Mouse (Mus musculus) MEL (cell line): ENCODE measurements around the gene Cwc27. TPM values are rescaled to one million over a fixed set of nuclear protein-coding genes. Genes with fewer than 3 reads are reported as not detected.

ENCODE experiments used
- DNase-seq: peaks from one replicate; pipeline ENCODE4 v3.0.0; 2011; ENCODE audit warnings: low read depth, low spot score
- H3K27ac ChIP-seq: 2 replicates; pipeline ENCODE4 v1.5.1; 2012; ENCODE audit warnings: low read depth, mild to moderate bottlenecking, control low read depth, low read length, moderate library complexity; ENCODE audit not compliant: control insufficient read depth
- H3K27me3 ChIP-seq, 2 experiments: fragments of 150-350 bp in 1 of 2; sonication (generic) in 1 of 2; 2 replicates each; pipeline ENCODE4 v1.6.1; 2012; ENCODE audit warnings: low read length in 2 of 2, mild to moderate bottlenecking in 2 of 2, improper control_type of control experiment in 1 of 2, moderate library complexity in 1 of 2; ENCODE audit not compliant: insufficient read depth in 2 of 2, control insufficient read depth in 1 of 2
- H3K36me3 ChIP-seq, 2 experiments: 2 replicates each; pipeline ENCODE4 v1.6.1; 2012 to 2014; ENCODE audit warnings: low read length in 2 of 2, improper control_type of control experiment in 1 of 2, inconsistent platforms in 1 of 2, mild to moderate bottlenecking in 1 of 2; ENCODE audit not compliant: insufficient read depth in 2 of 2, control insufficient read depth in 1 of 2
- H3K4me1 ChIP-seq, 2 experiments: fragments of 150-350 bp in 1 of 2; sonication (generic) in 1 of 2; 2 replicates each; pipeline ENCODE4 v1.6.1; 2012; ENCODE audit warnings: low read length in 2 of 2, improper control_type of control experiment in 1 of 2, mild to moderate bottlenecking in 1 of 2; ENCODE audit not compliant: insufficient read depth in 2 of 2, control insufficient read depth in 1 of 2
- H3K4me3 ChIP-seq, 2 experiments: fragments of 150-350 bp in 1 of 2; sonication (generic) in 1 of 2; 2 replicates each; pipeline ENCODE4 v1.5.1; 2012; ENCODE audit warnings: low read depth in 2 of 2, low read length in 2 of 2, mild to moderate bottlenecking in 2 of 2, moderate library complexity in 2 of 2, control low read depth in 1 of 2, improper control_type of control experiment in 1 of 2; ENCODE audit not compliant: control insufficient read depth in 1 of 2, insufficient read depth in 1 of 2
- H3K79me2 ChIP-seq: 2 replicates; pipeline ENCODE4 v1.6.1; 2012; ENCODE audit warnings: mild to moderate bottlenecking, low read length, moderate library complexity; ENCODE audit not compliant: control insufficient read depth, poor library complexity, insufficient read depth
- H3K9ac ChIP-seq: 2 replicates; pipeline ENCODE4 v1.6.1; 2012; ENCODE audit warnings: low read depth, mild to moderate bottlenecking, control low read depth, low read length, moderate library complexity; ENCODE audit not compliant: control insufficient read depth, poor library complexity, severe bottlenecking
- H3K9me3 ChIP-seq: fragments of 150-350 bp; sonication (generic); replicated peaks from 2 replicates; pipeline ENCODE4 v1.6.1; 2012; ENCODE audit warnings: mild to moderate bottlenecking, low read length, improper control_type of control experiment, moderate library complexity; ENCODE audit not compliant: insufficient read depth
- BHLHE40 ChIP-seq: IDR thresholded peaks from 2 replicates; pipeline ENCODE4 v1.6.1; 2012; ENCODE audit warnings: low read depth, mild to moderate bottlenecking, inconsistent platforms, low read length, improper control_type of control experiment, borderline replicate concordance
- CHD1 ChIP-seq: IDR thresholded peaks from 2 replicates; pipeline ENCODE4 v1.6.1; 2012; ENCODE audit warnings: low read depth, mild to moderate bottlenecking, inconsistent platforms, low read length, improper control_type of control experiment
- ELF1 ChIP-seq: IDR thresholded peaks from 2 replicates; pipeline ENCODE4 v1.6.1; 2014; ENCODE audit warnings: low read depth, mild to moderate bottlenecking, inconsistent platforms, low read length, improper control_type of control experiment, moderate library complexity
- EP300 ChIP-seq, 2 experiments: IDR thresholded peaks; 2 replicates each; pipeline ENCODE4 v1.6.1; 2011; ENCODE audit warnings: improper control_type of control experiment in 2 of 2, low read length in 2 of 2, low read depth in 1 of 2, mild to moderate bottlenecking in 1 of 2
- JUND ChIP-seq: IDR thresholded peaks from 2 replicates; pipeline ENCODE4 v1.6.1; 2011; ENCODE audit warnings: low read depth, mild to moderate bottlenecking, improper control_type of control experiment, low read length
- KAT2A ChIP-seq: conservative IDR thresholded peaks from 2 replicates; pipeline ENCODE4 v1.6.1; 2012; ENCODE audit warnings: low read depth, low read length, improper control_type of control experiment, inconsistent platforms
- MAFK ChIP-seq: IDR thresholded peaks from 2 replicates; pipeline ENCODE4 v1.6.1; 2011; ENCODE audit warnings: low read depth, mild to moderate bottlenecking, low read length, improper control_type of control experiment, borderline replicate concordance
- MXI1 ChIP-seq: IDR thresholded peaks from 2 replicates; pipeline ENCODE4 v1.6.1; 2011; ENCODE audit warnings: mild to moderate bottlenecking, low read depth, low read length, improper control_type of control experiment
- MYC ChIP-seq: IDR thresholded peaks from 2 replicates; pipeline ENCODE4 v1.6.1; 2011; ENCODE audit warnings: low read depth, mild to moderate bottlenecking, low read length, improper control_type of control experiment, moderate library complexity
- NRF1 ChIP-seq: IDR thresholded peaks from 2 replicates; pipeline ENCODE4 v1.6.1; 2014; ENCODE audit warnings: low read depth, mild to moderate bottlenecking, inconsistent platforms, low read length, improper control_type of control experiment, moderate library complexity; ENCODE audit not compliant: poor library complexity, insufficient read depth, severe bottlenecking
- POLR2A ChIP-seq, 2 experiments: IDR thresholded peaks; 2 replicates each; pipeline ENCODE4 v1.6.1; 2011 to 2012; ENCODE audit warnings: low read length in 2 of 2, mild to moderate bottlenecking in 2 of 2, control low read depth in 1 of 2, improper control_type of control experiment in 1 of 2, low read depth in 1 of 2, moderate library complexity in 1 of 2; ENCODE audit not compliant: control insufficient read depth in 1 of 2, insufficient read depth in 1 of 2, poor library complexity in 1 of 2
- SIN3A ChIP-seq: IDR thresholded peaks from 2 replicates; pipeline ENCODE4 v1.6.1; 2012; ENCODE audit warnings: low read length, improper control_type of control experiment, inconsistent platforms
- SMC3 ChIP-seq: IDR thresholded peaks from 2 replicates; pipeline ENCODE4 v1.6.1; 2011; ENCODE audit warnings: low read depth, low read length, improper control_type of control experiment
- TCF12 ChIP-seq: IDR thresholded peaks from 2 replicates; pipeline ENCODE4 v1.6.1; 2014; ENCODE audit warnings: low read depth, mild to moderate bottlenecking, inconsistent platforms, low read length, improper control_type of control experiment, moderate library complexity
- USF1 ChIP-seq: IDR thresholded peaks from 2 replicates; pipeline ENCODE4 v1.6.1; 2014; ENCODE audit warnings: low read depth, mild to moderate bottlenecking, inconsistent platforms, low read length, improper control_type of control experiment, moderate library complexity
- ZKSCAN1 ChIP-seq: IDR thresholded peaks from 2 replicates; pipeline ENCODE4 v1.6.1; 2012; ENCODE audit warnings: low read depth, mild to moderate bottlenecking, inconsistent platforms, low read length, improper control_type of control experiment, moderate library complexity
- ZMIZ1 ChIP-seq: IDR thresholded peaks from 2 replicates; pipeline ENCODE4 v1.6.1; 2012; ENCODE audit warnings: low read depth, mild to moderate bottlenecking, inconsistent platforms, low read length, improper control_type of control experiment, moderate library complexity
- ZNF384 ChIP-seq: IDR thresholded peaks from 2 replicates; pipeline ENCODE4 v1.6.1; 2012; ENCODE audit warnings: low read depth, mild to moderate bottlenecking, inconsistent platforms, low read length, improper control_type of control experiment
- polyA plus RNA-seq, 2 experiments: library from polyadenylated mRNA; stranded (reverse) in 1 of 2; unstranded in 1 of 2; fragments of >175 nt in 1 of 2; fragments of >200 nt in 1 of 2; gene quantifications; 2 replicates each; pipeline versions ENCODE4 v1.2.1 to v1.2.4; 2012; ENCODE audit warnings: low replicate concordance in 2 of 2, low read depth in 1 of 2; ENCODE audit not compliant: insufficient read length in 2 of 2, insufficient read depth in 1 of 2, missing spikeins in 1 of 2
- total RNA-seq: library from RNA; depleted of rRNA; stranded (reverse); fragments of 300-350 nt; gene quantifications from 2 replicates; pipeline ENCODE4 v1.2.3, GENCODE M21; 2012

Gene Cwc27
- total and polyA plus RNA-seq, 3 experiments = 18.3 to 22.0 TPM; not detected in 1

DNA sequence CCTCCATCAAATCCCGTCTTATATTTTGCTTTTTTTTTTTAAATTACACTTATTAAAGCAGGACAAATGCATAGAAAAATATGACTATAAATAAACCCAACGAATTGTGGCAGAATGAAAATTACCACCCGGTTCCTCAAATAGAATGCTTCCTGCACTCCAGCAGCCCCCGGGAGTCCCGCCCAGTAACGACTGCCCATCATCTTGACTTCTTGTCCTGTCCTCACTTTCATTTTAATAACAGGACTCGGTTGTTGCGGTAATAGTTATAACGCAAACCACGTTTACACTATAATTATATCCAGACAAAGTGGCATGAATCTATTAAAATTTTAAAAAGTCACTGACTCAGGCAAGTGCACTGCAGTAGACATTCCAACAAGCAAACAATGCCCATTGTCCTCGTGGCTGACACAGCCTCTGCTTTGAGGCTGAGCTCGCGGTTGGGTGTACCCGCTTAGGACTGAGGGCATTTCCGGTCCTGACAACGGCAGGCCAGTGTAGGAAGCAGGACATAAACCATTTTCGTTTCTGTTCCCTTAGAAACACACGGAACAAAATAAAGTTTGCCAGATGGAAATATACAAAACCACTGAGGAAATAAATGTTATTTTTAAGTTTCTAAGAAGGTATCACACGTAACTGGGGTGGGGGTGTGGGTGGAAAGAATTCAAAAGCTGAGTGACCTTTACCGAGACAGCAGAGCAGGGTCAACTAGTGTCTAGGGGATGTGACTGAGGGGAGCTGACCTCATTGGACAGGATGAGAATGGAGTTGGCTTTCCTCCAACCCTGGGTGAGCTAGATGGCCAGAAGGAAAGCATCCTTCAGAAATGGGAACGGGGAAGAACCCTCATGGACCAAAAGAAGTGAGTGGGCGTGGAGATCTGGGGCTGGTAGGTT is 206.5 kb downstream of the Cwc27 start:
- Histone ChIP-seq H3K27me3 (no peaks in the 10 kb centered on the region; a peak in 1 of 4 replicates), H3K79me2 (no peaks in the 10 kb centered on the region), H3K4me1 (no peaks in the 10 kb centered on the region), H3K4me3 (no peak overlapping the region), H3K9me3 (no peaks in the 10 kb centered on the region), H3K9ac (no peak overlapping the region), H3K36me3 (no peaks in the 10 kb centered on the region), H3K27ac (no peak overlapping the region)
- no peak for DNase-seq
- TF ChIP-seq SMC3 (no peak), POLR2A (IDR thresholded peaks at IDR 0.05; ENCODE audit: control insufficient read depth in 1 of 2, insufficient read depth in 1 of 2, low read depth in 1 of 2, low read length in 2 of 2, poor library complexity in 1 of 2) (no peak), MXI1 (no peak), MYC (no peak), BHLHE40 (no peak), NRF1 (no peak), CHD1 (no peak), EP300 (IDR thresholded peaks at IDR 0.05; ENCODE audit: low read depth in 1 of 2, low read length in 2 of 2) (no peak), MAFK (no peak), JUND (no peak), SIN3A (no peak), ZKSCAN1 (no peak), USF1 (no peak), ZMIZ1 (no peak)

DNA sequence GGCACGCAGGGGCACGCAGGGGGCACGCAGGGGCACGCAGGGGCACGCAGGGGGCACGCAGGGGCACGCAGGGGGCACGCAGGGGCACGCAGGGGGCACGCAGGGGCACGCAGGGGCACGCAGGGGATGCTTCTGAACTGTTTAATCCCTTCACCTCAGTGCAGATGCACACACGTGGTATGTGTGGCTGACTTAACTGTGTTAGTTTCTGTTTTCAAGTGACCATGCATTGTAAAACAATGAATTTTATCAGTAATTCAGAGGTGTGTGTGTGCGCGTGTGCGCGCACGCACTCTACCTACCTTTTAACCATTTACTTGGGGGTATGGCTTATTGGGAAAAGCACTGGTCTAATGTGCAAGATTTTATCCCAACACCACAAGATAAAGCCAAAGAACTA is 208.4 kb downstream of the Cwc27 start:
- H3K79me2 ChIP-seq = no peaks in the 10 kb centered on the region
- no peak for DNase-seq
- no peak overlapping the region for H3K9ac ChIP-seq
- no peaks in the 10 kb centered on the region for H3K36me3 ChIP-seq
- no peaks in the 10 kb centered on the region for H3K9me3 ChIP-seq
- no peaks in the 10 kb centered on the region; a peak in 1 of 4 replicates for H3K27me3 ChIP-seq
- H3K4me1 ChIP-seq = no peaks in the 10 kb centered on the region
- no peak overlapping the region for H3K27ac ChIP-seq
- TF ChIP-seq TCF12 (no peak), CHD1 (no peak), KAT2A (no peak), ZNF384 (no peak), ELF1 (no peak)
- H3K4me3 ChIP-seq = no peak overlapping the region
